Mouse (Mus musculus): ENCODE results near the gene Gm17617.

Gene Gm17617

DNA sequence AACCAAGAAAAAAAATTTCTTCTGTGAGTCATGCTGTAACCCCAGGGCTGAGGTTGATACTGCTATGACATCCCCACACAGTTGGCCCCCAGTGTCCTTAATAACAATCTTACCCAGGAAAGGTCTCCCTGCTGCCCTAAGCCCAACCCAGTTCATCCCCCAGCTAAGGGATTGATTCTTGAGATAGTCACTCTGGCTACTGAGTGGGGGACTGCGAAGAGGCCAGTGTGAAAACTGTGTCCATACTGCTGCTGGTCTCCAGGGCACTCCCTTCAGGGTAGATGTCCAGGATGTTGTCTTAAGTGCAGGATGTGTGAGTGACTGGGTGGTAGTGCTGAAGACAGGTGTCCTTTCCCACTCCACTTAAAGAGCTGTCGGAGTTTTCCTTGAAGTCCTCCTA is at the start of gene Gm17617:
Gm17617 (minus strand) TSS at position 101 of the 400 bp plus-strand sequence.
- no peak for DNase-seq

DNA sequence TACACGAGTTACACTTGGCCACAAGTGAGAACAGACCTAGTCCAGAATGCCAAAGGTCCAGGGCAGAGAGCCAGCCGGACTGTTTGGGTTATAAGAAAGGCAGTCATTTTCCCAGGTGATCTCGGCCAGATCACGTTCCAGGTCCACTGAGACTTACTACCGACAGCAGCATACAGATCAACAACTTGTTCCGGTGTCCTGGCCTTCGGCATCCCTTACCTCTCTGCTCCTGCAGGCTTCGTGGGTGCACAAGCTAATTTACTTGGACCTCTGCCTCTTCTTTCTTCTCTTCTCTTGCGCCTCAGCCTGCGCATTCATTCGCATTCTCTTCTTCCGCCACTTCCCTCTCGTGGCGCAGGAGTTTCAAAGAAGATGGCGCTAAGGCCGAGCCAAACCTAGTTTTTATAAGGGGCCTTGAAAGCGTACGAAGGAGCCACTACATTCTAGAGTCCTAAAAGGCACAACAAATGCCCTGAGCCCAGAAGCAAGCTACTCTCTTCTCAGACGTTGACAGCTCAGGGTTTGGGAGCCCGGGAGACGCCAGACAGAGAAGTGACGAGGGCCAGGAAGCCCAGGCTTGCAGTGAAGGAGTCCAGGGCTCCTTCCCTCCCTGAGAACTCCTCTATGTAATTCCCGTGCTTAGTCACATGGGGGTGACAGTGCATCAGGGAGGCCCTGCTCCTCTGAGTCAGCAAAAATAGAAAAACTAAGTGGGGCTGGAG is 49.0 kb upstream of the Gm17617 start:
- DNase-seq: peak; percentile 57

DNA sequence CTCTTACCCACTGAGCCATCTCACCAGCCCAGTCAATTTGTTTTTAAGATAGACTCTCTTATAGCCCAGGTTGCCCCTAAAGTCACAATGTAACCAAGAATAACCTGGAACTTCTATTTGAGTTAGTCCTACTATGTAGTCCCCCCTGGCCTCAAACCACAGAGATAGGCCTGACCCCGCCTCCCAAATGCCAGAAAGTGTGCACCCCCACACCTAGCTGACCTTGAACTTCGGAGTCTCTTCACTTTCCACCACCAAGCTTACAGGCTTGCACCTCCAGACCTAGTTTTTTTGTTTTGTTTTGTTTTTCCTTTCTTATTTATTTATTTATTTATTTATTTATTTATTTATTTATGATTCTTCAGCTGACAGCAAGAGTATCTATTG is 48.4 kb upstream of the Gm17617 start:
- no peak for DNase-seq

DNA sequence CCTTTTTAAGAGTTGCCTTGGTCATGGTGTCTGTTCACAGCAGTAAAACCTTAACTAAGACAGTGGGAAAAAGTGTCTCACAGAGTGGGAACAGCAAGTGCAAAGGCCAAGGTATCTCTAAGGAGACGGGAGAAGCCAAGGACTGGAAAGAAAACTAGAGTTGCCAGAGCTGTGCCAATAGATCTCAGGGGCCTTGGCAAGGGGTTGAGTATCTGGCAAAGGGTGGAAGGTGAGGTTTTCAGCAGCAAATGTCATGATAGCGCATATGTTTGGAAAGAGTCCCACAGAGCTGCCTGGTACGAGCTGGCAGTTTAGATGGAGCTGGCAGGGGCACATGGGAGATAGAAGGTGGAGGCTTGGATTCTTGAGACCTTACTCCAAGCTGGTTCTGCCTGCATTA is 46.2 kb upstream of the Gm17617 start:
- no peak for DNase-seq

DNA sequence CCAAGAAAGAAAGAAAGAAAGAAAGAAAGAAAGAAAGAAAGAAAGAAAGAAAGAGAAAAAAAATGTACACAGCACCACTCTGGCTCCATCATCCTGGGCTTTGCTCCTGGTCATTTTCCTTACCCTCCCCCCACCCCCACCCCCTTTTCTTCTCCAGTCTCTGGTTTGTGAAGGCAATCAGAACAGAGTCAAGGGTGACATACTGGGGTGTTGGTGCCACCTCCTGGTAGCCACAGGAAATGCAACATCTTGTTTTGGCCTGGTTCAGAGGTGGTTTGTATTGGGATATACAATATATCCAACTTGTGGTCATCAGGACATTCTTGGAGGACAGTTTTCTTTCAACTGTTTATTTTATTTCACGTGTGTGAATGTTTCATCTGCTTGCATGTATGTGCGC is 45.2 kb upstream of the Gm17617 start:
- peak; percentile 55 for DNase-seq

DNA sequence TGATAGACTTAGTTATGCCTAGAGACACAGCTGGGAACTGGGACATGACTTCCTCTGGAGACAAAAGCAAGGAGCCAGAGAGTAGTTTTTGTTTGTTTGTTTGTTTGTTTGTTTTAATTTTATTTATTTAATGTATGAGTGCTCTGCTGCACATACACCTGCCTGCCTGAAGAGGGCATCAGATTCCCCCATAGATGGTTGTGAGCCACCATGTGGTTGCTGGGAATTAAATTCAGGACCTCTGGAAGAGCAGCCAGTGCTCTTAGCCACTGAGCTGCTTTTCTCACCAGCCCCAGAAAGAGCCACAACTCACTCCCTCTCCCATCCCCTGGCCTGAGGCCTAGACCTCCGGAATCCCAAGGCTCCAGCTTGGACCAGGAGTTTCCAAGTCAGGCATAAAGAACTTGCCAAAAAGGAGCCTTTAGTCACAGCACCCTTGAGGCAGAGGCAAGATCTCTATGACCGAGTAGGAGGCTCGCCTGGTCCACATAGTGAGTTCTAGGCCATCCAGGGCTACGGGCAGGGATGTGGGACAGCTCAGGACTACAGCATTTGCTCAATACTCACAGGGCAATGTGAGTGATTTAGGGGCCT is 44.7 kb upstream of the Gm17617 start:
- DNase-seq: no peak

DNA sequence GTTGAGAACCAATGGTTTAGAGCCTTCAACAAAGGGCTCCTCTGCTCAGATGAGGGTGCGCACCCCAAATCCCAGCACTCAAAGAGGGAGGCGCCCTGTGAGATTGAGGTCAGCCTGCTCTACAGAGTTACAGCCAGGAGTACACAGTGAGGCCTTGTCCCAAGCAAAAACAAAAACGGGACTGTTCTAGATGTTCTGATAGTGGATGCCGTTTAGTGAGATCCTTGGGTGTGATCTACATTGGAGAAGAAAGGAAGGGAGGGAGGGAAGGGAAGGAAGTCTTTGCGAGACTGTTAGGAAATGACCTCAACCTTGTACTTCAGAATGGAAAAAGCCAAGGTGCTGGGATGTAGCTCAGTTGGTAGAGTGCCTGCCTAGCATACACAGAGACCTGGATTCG is 42.9 kb upstream of the Gm17617 start:
- DNase-seq: no peak

DNA sequence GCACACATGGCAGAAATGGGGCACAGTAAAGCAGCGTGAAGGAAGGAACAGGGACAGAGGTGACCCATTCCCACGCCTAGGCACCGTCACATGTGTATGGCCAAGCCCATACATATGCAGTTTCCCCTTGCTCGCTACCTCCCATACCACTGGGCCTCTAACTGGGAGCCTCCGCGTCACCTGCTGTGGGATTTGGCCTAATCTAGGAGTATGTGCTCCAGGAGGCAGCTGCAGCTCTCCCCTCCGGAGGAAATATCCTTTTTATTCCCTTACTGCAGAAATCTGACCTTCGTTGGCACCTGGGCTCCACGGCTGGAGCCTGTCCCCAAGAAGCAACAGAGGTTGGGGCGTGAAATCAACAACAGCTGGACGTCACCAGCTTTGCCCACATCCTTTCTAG is 41.0 kb upstream of the Gm17617 start:
- no peak for DNase-seq

DNA sequence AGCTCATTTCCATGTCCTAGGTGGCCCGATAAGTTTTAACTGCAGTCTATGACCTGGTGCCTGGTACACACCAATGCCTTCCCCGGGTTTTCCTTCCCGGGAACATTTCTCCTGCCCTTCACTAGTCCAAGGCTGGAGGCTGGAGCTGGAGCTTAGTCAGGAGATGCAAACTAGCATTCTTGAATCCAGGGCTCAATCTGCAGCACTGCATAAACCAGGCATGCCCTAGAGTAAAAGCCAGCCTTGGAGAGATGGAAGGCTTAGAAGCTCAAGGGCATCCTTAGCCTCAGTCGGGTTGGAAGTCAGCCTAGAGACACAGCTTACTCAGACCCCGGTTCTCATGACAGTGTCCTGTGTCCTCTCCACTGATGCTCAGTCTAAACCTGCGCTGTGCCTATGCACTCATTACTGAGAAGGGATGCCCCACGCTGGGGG is 39.0 kb upstream of the Gm17617 start:
- no peak for DNase-seq

DNA sequence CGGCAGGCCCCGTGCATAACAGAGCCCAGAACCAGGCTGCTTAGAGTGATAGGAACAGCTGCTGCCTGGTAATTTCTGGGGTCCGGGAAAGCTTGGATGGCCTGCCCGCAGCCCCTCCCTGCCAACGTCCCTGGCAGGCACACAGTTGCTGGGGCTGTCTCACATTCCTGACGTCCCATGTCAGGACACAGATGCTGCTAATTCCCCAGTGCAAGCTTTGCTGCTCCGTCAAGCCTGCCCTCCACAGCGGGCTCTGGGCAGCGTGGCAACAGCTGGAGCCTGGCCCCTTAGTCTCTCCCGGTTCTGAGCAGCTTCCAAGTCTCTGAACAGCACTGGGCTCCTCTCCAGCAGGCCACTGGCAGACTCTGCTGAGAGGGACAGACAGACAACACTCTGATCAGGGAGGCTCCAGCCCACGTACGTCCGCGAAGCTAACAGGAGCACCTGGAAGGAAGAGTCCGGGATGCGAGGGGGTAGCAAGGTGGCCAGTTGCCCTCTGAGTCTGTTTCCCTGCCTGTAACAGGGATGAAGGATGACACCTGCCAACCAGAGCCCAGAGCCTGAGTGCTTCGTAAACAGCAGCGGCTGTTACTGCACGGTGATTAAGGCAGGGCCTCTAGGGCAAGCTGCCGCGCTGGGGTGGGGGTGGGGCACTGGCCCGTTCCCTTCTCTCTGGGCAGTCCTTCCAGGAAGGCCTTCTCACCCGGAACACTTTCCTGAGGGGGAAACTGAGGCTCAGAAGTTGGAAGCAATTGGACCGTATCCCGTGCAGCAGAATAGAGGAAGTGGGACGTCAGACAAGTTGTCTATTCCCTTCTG is 38.4 kb upstream of the Gm17617 start:
- DNase-seq: peak; percentile 50

DNA sequence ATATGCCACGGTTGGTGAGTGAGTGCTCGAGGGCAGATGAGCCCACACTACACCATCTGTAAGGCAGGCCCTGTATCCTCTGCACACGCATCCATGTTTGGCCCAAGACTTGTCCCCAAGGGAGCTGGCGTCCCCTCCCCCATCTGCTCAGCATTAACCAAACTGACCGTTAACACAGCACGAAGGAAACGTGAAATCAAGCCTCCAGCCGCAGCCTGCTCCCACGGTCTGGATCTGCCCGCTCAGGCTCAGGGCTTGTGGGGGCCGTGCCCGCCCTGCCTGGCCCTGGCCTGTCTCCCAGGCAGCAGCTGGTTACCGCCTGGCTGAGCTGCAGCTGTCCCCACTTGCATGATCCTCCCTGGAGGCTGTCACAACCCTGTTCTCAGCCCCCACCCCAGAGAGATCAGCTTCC is 35.6 kb upstream of the Gm17617 start:
- DNase-seq: peak; percentile 24

DNA sequence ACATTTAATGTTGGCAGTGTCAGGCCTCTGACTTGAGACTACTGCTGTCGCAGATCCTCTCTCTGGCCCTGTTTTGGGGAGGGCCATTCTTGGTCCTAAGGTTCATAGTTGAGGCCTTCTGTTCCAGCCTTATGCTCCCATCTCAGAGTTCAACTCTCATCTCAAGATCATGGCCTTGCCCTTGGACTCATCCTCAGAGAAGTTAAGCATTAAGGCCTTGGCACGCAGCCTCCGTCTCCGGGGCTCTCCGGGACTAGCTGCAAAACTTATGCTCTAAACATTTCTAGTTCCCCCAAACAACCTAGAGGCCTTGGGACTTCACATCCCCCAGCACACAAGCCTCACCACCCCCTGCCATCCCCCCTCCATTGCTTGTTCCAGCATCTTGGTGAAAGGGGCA is 34.9 kb upstream of the Gm17617 start:
- DNase-seq: no peak

DNA sequence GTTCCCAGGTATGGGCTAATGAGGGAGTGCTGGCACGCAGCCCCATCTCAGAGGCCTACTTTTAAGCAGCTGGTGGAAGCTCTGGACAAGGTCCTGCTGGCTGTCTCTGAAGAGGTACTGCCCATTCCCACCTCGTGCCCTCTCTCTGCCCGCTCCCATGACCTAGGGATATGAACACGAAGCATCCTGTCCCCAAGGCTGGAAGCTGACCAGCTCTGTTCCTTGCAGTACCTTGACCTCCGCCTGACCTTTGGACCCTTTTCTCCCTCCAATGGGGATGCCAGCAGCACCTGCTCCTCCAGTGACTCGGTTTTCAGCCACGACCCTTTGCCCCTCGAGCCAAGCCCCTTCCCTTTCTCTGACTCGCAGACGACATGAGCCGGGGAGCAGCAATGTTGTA is 34.5 kb upstream of the Gm17617 start:
- DNase-seq: no peak

DNA sequence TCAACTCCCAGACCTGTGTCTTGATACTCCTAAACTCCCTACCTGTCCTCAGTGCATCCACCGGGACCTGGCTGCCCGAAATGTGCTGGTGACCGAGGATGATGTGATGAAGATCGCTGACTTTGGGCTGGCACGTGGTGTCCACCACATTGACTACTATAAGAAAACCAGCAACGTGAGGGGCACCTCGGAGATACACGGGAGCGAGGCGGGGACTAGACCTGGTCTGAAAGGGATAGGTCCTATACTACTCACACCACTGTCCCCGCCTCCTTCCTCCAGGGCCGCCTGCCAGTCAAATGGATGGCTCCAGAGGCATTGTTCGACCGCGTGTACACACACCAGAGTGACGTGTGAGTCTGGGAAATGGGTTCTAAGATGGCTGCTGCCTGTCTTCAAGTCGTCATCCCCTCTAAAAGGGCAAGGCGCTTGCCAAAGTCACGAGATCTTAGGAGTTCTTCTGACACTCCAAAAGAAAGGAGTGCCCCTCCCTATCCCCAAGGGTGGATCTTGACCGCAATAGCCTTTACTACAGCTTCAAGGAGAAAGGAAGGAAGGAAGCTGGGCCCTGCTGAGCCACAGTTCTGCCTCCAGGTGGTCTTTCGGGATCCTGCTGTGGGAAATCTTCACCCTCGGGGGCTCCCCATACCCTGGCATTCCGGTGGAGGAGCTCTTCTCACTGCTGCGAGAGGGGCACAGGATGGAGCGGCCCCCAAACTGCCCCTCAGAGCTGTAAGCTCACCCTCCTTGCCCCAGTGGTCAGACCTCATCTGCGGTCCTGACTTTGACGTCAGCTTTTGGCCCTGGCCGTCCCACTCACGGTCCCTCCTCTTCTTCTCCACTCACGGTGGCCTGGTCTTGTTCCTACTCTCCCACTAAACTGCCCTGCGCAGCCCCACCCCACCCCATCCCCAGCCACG is 33.7 kb upstream of the Gm17617 start:
- DNase-seq: no peak

DNA sequence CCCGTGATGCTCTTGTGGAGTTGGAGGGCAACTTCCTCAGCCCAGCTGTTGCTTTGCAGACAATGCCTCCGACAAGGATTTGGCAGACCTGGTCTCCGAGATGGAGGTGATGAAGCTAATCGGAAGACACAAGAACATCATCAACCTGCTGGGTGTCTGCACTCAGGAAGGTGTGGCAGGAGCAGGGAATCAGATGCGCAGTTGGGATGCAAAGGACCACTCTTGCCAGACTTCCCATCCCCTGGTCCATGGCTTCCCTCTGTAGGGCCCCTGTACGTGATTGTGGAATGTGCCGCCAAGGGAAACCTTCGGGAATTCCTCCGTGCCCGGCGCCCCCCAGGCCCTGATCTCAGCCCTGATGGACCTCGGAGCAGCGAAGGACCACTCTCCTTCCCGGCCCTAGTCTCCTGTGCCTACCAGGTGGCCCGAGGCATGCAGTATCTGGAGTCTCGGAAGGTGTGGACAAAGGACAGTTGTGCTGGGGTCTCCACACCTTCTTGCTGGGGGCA is 32.5 kb upstream of the Gm17617 start:
- no peak for DNase-seq

DNA sequence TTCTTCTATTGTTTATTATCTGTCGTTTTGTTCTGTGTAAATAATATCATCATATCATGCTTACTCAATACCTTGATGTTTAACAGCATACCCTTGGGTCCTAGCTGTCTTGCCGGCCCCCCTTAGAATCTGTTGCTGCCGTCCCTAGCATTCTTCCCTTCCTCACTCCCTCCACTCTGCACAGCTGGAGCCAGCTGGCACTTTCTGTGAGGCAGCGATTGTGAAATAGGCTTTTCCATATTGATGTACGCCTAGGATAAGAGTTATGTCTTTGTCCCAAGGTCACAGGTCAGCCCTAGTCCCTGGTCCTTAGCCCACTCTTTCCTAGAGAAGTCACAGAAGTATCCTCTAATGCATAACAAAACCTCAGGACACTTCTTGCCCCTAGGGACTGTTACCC is 30.2 kb upstream of the Gm17617 start:
- no peak for DNase-seq

DNA sequence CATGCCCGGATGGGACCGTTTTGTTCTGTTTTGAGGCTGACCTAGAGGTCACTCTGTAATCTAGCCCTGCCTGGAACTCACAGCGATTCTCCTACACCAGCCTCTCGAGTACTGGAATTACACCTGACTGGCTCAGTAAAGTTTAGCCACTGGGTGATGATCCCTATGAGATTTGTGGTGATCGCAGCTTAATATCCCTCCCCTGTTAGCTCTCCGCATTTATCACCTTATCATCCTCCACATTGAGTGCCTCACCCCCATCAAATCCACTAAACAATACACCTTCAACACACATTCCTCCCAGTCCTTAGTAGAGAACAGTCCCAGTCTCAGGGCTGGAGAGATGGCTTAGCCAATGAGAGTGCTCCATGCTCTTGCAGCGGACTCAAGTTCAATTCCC is 29.0 kb upstream of the Gm17617 start:
- no peak for DNase-seq

DNA sequence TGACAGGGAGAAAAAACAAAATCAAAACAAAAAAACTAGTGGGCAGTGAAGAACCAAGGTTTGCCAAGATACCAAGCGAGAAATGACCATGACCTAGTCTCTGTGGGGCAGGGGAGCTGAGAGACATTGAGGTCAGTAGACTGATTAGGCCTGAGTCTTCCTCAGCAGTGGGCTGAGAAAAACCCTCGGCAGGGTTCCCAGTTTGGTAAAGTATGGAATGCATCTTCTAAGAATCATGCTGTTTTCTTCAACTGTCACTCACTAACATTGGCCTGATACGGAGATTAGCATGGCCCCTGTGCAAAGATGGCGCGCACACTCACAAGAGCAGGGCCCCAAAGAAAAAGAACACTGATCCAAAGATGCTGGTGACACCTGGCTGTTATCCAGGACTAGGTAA is 20.6 kb upstream of the Gm17617 start:
- DNase-seq: no peak

DNA sequence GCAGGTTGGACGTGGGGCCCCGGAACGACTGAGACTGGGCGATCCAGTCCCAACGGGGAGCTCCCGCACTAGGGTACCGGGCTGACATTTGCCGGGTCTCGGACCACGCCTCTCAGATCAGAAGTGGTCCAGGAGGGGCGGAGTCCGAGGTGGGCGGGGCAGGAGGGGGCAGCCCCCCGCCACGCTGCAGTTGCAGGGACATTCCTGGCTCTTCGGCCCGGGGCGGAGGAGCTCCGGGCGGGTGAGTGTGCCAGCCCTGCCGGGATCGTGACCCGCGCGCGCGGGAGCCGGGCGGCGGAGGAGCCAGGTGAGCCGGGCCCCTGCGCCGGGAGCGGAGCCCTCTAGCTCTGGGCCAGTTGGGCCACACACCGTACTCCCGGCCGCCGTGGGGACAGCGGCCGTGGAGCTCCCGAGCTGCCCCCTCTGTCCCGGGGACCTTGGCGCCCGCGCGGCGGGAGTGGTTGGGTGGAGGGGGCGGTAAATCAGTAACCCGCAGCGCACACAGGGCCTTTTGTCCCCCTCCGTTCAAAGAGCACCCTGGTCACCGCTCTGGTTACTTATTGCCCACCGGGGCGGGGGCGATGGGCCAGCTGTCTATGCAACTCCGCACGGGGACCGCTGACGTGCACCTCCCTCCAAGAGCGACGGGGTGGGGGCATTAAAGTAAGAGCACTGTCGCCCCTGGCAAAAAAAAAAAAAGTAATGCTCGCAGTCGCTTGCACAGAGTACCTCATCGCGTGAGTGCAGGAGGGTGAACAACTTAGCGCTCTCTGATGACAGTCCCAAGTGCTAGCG is 19.5 kb upstream of the Gm17617 start, which contains the start of gene Fgfr4:
Fgfr4 (plus strand) TSS at position 20 of the 795 bp plus-strand sequence.
- DNase-seq: no peak

DNA sequence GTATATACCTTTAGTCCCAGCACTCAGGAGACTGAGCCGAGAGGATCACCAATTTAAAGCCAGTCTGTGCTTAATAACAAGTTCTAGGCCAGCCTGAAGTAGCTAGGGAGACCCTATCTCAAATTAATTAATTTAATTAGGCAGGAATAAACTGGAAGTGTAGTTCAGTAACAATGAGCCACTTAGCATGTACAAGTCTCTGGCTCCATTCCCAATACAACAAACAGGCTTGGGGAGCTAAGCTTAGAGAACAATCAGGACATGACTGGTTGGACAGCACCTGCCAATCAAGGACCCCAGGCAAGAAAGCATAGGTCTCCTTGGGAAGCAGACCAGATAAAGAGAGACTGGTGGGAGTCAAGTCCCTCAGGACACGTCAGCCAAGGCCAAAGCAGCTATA is 6.9 kb upstream of the Gm17617 start:
- DNase-seq: no peak

DNA sequence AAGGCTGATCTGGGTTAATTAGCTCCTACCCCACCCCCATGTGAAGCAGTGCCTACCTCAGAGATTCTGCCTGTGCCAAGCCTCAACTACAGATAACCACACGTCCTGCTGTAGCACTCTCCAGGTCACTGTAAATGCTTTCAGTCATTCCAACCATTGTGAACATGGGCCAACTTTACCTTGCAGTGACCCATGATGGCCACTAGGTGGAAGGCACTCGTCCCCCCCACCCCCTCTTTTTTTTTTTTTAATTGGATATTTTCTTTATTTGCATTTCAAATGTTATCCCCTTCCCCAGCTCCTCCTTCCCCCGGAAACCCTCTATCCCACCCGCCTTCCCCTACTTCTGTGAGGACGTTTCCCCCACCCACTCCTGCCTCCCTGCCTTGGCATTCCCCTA is 2.0 kb upstream of the Gm17617 start:
- no peak for DNase-seq

DNA sequence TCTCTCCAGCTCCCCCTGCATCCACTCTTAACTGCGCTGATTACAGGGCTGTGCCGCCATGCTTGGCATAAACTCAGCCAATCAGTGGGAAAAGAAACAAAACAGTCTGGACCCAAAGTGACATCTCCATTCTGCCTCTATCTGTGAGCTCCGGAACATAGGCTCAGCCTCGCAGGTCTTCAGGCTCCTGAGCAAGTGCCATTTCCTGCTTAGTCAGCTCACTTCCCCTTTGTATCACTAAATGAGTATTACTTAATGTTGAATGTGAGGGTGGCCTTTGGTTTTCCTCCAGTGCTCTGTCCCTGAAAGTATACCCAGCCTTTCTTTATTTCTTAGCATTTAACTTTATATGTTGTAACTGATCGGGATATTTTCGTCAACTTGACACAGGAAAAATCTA is 8.4 kb downstream of the Gm17617 start:
- no peak for DNase-seq
